Mouse (Mus musculus) stomach, postnatal 0 days (tissue): ENCODE results near the gene Vstm2b. TPM values are rescaled to one million over a fixed set of nuclear protein-coding genes. Genes with fewer than 3 reads are reported as not detected.

Experiments
- ATAC-seq: fragments of 200-750 bp; cut with Nextera tagmentation; 2 replicates; pipeline ENCODE4 v1.8.0; 2017; ENCODE audit not compliant: low FRiP score, low TSS enrichment
- DNase-seq: peaks from one replicate; pipeline ENCODE4 v3.0.0-alpha.2; 2016; ENCODE audit warnings: low spot score
- H3K27ac ChIP-seq: fragments of 300-500 bp; sonication (generic); replicated peaks from 2 replicates; pipeline ENCODE4 v1.5.1; 2014; ENCODE audit warnings: mild to moderate bottlenecking, control low read depth
- H3K27me3 ChIP-seq: fragments of 300-500 bp; sonication (generic); 2 replicates; pipeline ENCODE4 v1.6.1; 2014; ENCODE audit warnings: low read length; ENCODE audit not compliant: control insufficient read depth, insufficient read depth
- H3K36me3 ChIP-seq: fragments of 300-500 bp; sonication (generic); 2 replicates; pipeline ENCODE4 v1.6.1; 2014; ENCODE audit warnings: low read length, mixed read lengths; ENCODE audit not compliant: control insufficient read depth, insufficient read depth
- H3K4me1 ChIP-seq: fragments of 300-500 bp; sonication (generic); replicated peaks from 2 replicates; pipeline ENCODE4 v1.6.1; 2014; ENCODE audit warnings: antibody characterized with exemption; ENCODE audit not compliant: control insufficient read depth, insufficient read depth
- H3K4me2 ChIP-seq: fragments of 300-500 bp; sonication (generic); replicated peaks from 2 replicates; pipeline ENCODE4 v1.6.1; 2014; ENCODE audit warnings: low read depth, mild to moderate bottlenecking, control low read depth, moderate library complexity
- H3K4me3 ChIP-seq: fragments of 300-500 bp; sonication (generic); 2 replicates; pipeline ENCODE4 v1.5.1; 2014; ENCODE audit warnings: low read depth, low read length, control low read depth
- H3K9ac ChIP-seq: fragments of 300-500 bp; sonication (generic); 2 replicates; pipeline ENCODE4 v1.6.1; 2014; ENCODE audit warnings: mild to moderate bottlenecking, low read length, control low read depth, mixed read lengths
- H3K9me3 ChIP-seq: fragments of 300-500 bp; sonication (generic); 2 replicates; pipeline ENCODE4 v1.6.1; 2016; ENCODE audit warnings: low read length; ENCODE audit not compliant: control insufficient read depth
- CTCF ChIP-seq: IDR thresholded peaks from 2 replicates; pipeline ENCODE4 v1.5.1; 2016; ENCODE audit warnings: antibody characterized with exemption, low read depth, mild to moderate bottlenecking, moderate library complexity
- EP300 ChIP-seq: optimal IDR thresholded peaks from 2 replicates; pipeline ENCODE3; 2016; ENCODE audit warnings: antibody characterized with exemption
- WGBS: fragments of 180-500 bp; shearing (Covaris S2); extraction: QIAGEN DNeasy Blood & Tissue Kit; methylation state at CpG from one replicate; pipeline ENCODE4 v1.1.7; 2014; 5-methylcytosine and 5-hydroxymethylcytosine counted together
- polyA plus RNA-seq: library from polyadenylated mRNA; unstranded; fragments of >200 nt; fragmentation: Nextera tagmentation; extraction: Ambion mirVana; gene quantifications from 2 replicates; pipeline ENCODE4 v1.2.1, GENCODE M21; 2015

The Vstm2b gene
- polyA plus RNA-seq, 1 experiment from 2014 or later: 0.81 TPM

DNA sequence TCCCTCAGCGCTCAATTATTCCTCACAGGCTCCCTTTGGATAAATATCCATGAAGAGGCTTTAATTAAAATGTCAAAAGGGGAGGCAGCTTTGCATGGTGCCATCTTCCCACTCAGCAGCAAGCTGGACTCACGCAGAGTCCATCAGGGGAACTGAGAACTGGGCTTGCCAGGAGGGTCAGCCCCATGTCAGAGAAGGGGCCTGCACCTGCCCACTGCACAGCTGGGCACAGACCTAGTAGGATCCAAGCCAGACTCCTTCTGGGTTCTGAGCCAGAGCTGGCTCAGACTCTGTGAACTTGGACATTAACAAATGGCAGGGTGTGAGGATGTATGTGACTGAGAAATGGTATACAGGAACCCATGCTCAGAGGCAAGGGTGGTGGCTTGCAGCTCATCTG, 22.0 kb downstream of the Vstm2b start:
- H3K4me2 ChIP-seq: no peak overlapping the region
- no peaks in the 10 kb centered on the region for H3K27me3 ChIP-seq
- no peak overlapping the region for H3K4me3 ChIP-seq
- no peak overlapping the region for H3K9ac ChIP-seq
- no peak overlapping the region for H3K27ac ChIP-seq
- no peaks in the 10 kb centered on the region for H3K4me1 ChIP-seq
- no peaks in the 10 kb centered on the region for H3K36me3 ChIP-seq
- H3K9me3 ChIP-seq: no peaks in the 10 kb centered on the region
- TF ChIP-seq EP300 (no peak), CTCF (no peak)
- WGBS: 76% methylated on average over 2 of the region's 2 CpGs
- no peak for ATAC-seq
- no peak for DNase-seq

DNA sequence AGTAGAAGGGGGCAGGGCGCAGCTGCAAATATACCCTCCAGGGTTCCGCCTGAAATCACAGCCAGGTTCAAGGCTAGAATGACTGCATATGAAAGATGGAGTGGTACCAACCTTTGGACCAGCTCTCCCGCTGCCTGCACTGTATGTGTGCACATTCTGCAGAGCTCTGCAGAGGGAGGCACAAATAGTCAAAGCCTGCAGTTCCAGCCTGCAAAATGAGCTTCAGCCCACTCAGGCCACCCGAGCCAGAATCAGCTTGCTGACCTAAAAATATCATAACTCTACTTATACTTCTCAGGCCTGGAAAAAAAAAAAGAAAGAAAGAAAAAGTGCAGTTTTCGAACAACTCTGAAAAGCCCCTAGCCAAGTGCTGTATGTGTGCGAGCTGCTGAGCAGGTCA, 23.2 kb downstream of the Vstm2b start:
- H3K4me3 ChIP-seq: no peak overlapping the region
- no peaks in the 10 kb centered on the region for H3K4me1 ChIP-seq
- H3K27me3 ChIP-seq: no peaks in the 10 kb centered on the region
- no peak for DNase-seq
- no peak for ATAC-seq
- no peak overlapping the region for H3K27ac ChIP-seq
- TF ChIP-seq EP300: no peak
- no peak for TF ChIP-seq CTCF
- H3K9me3 ChIP-seq: no peaks in the 10 kb centered on the region
- no peak overlapping the region for H3K4me2 ChIP-seq
- no peak overlapping the region for H3K9ac ChIP-seq
- no peaks in the 10 kb centered on the region for H3K36me3 ChIP-seq
- 77% methylated on average over 6 of the region's 6 CpGs for WGBS

DNA sequence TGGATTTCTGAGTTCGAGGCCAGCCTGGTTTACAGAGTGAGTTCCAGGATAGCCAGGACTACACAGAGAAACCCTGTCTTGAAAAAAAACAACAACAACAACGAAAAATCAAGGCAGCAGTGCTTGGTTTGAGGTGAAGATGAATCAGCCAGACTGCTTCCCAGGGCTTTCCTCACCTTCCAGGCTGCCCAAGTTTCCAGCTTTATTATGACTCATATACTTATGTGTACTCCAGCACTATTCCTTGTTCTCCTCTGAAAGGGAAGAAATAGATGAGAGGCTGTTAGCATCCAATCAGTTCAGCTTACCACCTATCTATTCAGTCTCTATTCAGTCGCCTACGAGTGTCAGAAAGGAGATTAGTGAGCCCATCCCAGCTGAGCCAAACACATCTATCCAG, 24.7 kb downstream of the Vstm2b start:
- DNase-seq: no peak
- WGBS: 62% methylated on average over 4 of the region's 4 CpGs
- ATAC-seq: no peak

DNA sequence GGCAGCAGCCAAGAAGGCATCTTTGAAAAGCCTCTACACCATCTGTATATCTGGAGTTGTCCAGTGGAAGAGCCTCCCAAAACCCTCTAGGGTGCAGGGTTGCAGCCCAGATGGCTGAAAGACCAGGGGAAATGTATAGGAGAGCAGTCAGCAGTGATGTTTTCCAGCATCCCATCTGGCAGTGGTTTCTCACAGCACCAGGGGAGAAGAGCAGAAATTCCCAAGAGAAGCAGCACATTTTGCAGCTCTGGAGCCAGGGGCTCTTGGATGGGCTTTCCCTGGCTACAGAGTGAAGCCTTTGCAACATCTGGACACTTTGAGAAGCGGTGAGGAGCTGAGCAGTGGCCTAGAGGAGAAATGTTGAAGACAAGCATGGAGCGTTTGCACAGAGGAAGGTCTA, 30.3 kb downstream of the Vstm2b start:
- DNase-seq (no peak), ATAC-seq (no peak)
- Histone ChIP-seq H3K9ac (no peak overlapping the region), H3K27ac (no peak overlapping the region), H3K4me3 (no peak overlapping the region), H3K9me3 (no peaks in the 10 kb centered on the region), H3K4me1 (no peaks in the 10 kb centered on the region), H3K36me3 (no peaks in the 10 kb centered on the region), H3K27me3 (no peaks in the 10 kb centered on the region), H3K4me2 (no peak overlapping the region)
- WGBS: 74% methylated on average over 2 of the region's 2 CpGs
- TF ChIP-seq CTCF (no peak), EP300 (no peak)

More for the DNA sequence above, 24.7 kb downstream of the Vstm2b start:
- Histone ChIP-seq H3K4me1 (no peaks in the 10 kb centered on the region), H3K4me3 (no peak overlapping the region), H3K9me3 (no peaks in the 10 kb centered on the region), H3K4me2 (no peak overlapping the region), H3K27ac (no peak overlapping the region), H3K9ac (no peak overlapping the region), H3K36me3 (no peaks in the 10 kb centered on the region), H3K27me3 (no peaks in the 10 kb centered on the region)
- TF ChIP-seq EP300 (no peak), CTCF (no peak)

DNA sequence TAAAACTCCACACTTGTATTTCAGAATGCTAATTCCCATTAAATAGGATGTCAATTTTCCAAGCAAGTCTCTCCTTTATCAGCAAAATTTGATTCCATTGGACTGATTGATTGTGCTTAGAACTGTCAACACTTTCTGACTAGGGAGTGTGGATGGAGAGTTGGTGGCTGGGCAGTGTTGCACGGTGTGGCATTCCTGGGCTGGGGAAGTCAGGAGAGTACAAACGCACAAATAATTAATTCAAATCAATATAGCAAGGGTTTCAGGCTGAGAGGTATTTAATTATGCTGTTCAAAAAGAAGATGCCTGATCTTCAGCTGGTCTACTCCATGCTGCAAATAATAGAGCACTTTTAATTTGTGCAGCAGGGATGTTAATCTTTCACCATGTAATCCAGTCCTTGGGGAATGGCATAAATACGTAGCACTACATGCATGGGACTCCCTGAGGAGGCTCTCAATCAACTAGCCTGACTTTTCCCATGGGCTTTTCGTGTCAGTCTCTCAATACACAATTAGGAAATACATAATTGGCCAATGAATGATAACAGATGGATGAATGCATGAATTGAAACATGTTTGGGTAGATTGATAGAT, 38.6 kb downstream of the Vstm2b start:
- Histone ChIP-seq H3K9ac (no peak overlapping the region), H3K9me3 (no peaks in the 10 kb centered on the region), H3K4me1 (no peaks in the 10 kb centered on the region), H3K4me3 (no peak overlapping the region), H3K36me3 (no peaks in the 10 kb centered on the region), H3K27ac (no peak overlapping the region), H3K4me2 (no peak overlapping the region), H3K27me3 (no peaks in the 10 kb centered on the region)
- TF ChIP-seq CTCF (no peak), EP300 (no peak)
- DNase-seq (no peak), ATAC-seq (no peak)
- WGBS: 62% methylated on average over 4 of the region's 4 CpGs

DNA sequence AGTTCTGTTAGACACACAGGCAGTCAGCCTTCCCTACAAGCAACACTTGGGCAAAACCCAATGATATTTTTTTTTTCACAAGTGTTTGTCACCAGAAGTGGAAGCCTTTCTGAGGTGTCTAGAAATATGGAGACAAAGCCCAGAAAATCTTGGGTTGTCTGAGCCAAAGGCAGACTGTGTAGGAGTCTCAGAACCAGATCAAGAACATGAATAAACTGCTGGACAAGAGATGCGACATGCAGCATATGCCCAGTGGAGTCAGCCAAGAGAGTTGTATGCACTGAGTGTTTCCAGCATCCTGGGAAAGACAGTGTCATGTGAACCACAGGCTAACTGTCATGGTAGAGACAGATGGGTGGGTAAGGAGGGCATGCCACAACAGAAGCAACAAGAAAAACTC, 41.2 kb downstream of the Vstm2b start:
- no peak overlapping the region for H3K9ac ChIP-seq
- WGBS: 67% methylated on average over 1 of the region's 1 CpGs
- no peaks in the 10 kb centered on the region for H3K36me3 ChIP-seq
- no peaks in the 10 kb centered on the region for H3K9me3 ChIP-seq
- TF ChIP-seq EP300: no peak
- no peak for TF ChIP-seq CTCF
- H3K4me2 ChIP-seq: no peak overlapping the region
- H3K4me3 ChIP-seq: no peak overlapping the region
- no peaks in the 10 kb centered on the region for H3K4me1 ChIP-seq
- H3K27ac ChIP-seq: no peak overlapping the region
- H3K27me3 ChIP-seq: no peaks in the 10 kb centered on the region
- DNase-seq (no peak), ATAC-seq (no peak)
